Mouse (Mus musculus) embryonic facial prominence, embryonic 11.5 days (tissue): Measurements from ENCODE around the gene Psma5. TPM values are rescaled to one million over a fixed set of nuclear protein-coding genes. Genes with fewer than 3 reads are reported as not detected.

Experiments
- ATAC-seq: fragments of 200-750 bp; cut with Nextera tagmentation; replicated peaks from 2 replicates; pipeline ENCODE4 v1.8.0; 2017; ENCODE audit warnings: low read depth; ENCODE audit not compliant: insufficient number of reproducible peaks, low FRiP score, low TSS enrichment
- DNase-seq: peaks from one replicate; pipeline ENCODE4 v3.0.0-alpha.2; 2015; ENCODE audit warnings: low spot score
- H3K27ac ChIP-seq: fragments of 300-500 bp; sonication (generic); replicated peaks from 2 replicates; pipeline ENCODE4 v1.5.1; 2014; ENCODE audit warnings: mild to moderate bottlenecking, low read depth, low read length, control low read depth
- H3K27me3 ChIP-seq: fragments of 300-500 bp; sonication (generic); 2 replicates; pipeline ENCODE4 v1.6.1; 2014; ENCODE audit warnings: mild to moderate bottlenecking, low read length, moderate library complexity, mixed read lengths; ENCODE audit not compliant: control insufficient read depth, insufficient read depth
- H3K36me3 ChIP-seq: fragments of 300-500 bp; sonication (generic); replicated peaks from 2 replicates; pipeline ENCODE4 v1.6.1; 2014; ENCODE audit warnings: low read depth, mild to moderate bottlenecking, low read length, moderate library complexity, mixed read lengths; ENCODE audit not compliant: control insufficient read depth, insufficient read depth
- H3K4me1 ChIP-seq: fragments of 300-500 bp; sonication (generic); 2 replicates; pipeline ENCODE4 v1.6.1; 2014; ENCODE audit warnings: low read length, mixed read lengths; ENCODE audit not compliant: control insufficient read depth, insufficient read depth
- H3K4me2 ChIP-seq: fragments of 300-500 bp; sonication (generic); 2 replicates; pipeline ENCODE4 v1.6.1; 2014; ENCODE audit warnings: low read depth, mild to moderate bottlenecking, control low read depth, low read length, moderate library complexity
- H3K4me3 ChIP-seq: fragments of 300-500 bp; sonication (generic); 2 replicates; pipeline ENCODE4 v1.5.1; 2014; ENCODE audit warnings: low read depth, low read length, control low read depth
- H3K9ac ChIP-seq: fragments of 300-500 bp; sonication (generic); replicated peaks from 2 replicates; pipeline ENCODE4 v1.6.1; 2014; ENCODE audit warnings: mild to moderate bottlenecking, control low read depth, low read length
- H3K9me3 ChIP-seq: fragments of 300-500 bp; sonication (generic); replicated peaks from 2 replicates; pipeline ENCODE4 v1.6.1; 2016; ENCODE audit warnings: mild to moderate bottlenecking, low read length, inconsistent platforms, mixed read lengths; ENCODE audit not compliant: control insufficient read depth
- WGBS: fragments of 180-500 bp; shearing (Covaris S2); extraction: QIAGEN DNeasy Blood & Tissue Kit; methylation state at CpG from one replicate; pipeline ENCODE4 v1.1.7; 2014; 5-methylcytosine and 5-hydroxymethylcytosine counted together
- polyA plus RNA-seq: library from polyadenylated mRNA; unstranded; fragments of >200 nt; fragmentation: Nextera tagmentation; extraction: Ambion mirVana; gene quantifications from 2 replicates; pipeline ENCODE4 v1.2.1, GENCODE M21; 2014

Gene Psma5
- 333 and 344 TPM in 2 replicates for polyA plus RNA-seq

DNA sequence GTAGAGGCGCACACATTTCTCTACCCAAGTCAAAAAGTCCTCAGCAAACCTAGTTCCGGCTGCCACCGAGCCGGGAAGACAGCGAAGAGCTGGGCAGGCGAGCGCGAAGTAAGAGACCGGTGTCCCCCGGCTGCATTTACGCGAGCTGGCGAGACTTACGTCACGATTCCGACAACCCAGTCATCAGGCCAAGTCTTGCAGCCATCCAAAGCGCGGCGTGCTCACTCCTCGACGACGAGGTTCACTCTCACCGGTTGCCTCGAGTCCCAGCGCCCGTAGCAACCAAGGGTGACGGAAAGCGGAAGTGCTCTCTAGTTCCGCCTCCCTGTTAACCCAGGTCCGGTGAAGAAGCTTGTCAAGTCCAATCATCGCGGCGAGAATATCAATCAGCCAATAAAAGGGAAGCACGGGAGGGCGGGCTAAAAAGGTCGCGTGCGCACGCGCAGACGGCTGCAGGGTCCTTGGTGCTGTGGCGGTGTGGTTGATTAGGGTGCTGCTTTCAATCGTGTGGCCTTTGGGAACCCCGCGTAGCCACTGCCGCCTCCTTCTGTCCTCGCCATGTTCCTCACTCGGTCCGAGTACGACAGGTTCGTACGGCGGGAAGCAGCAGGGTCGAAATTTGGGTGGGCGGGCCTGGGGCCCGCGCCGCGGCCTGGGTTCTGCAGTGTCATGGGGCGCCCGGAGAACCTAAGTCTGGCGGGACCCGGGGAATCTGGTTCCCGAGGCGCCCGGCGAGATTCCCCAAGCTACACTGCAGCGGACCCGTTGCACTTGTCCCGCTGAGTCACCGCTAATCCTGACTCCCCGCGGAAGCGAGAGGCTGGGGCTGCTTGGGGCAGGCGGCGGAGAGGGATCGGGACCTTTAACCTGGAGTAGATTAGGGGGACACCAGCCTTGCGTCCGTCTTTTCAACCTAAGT lies at the start of gene Psma5:
TSS of gene Psma5 (plus strand) at position 208 of the 919 bp plus-strand sequence.
- peak within 1 kb of the TSS; percentile 61 for H3K4me2 ChIP-seq
- H3K9me3 ChIP-seq = no peaks in the 10 kb centered on the region
- H3K9ac ChIP-seq = peak within 1 kb of the TSS; percentile 77
- H3K36me3 ChIP-seq = no peaks in the 10 kb centered on the region
- under 1% methylated on average over 79 of the region's 79 CpGs for WGBS
- H3K27ac ChIP-seq = no peak within 1 kb of the TSS; the same call in 1 of the 2 replicates
- peak; percentile 99 for DNase-seq
- peak within 1 kb of the TSS; percentile 93 for H3K4me3 ChIP-seq
- H3K4me1 ChIP-seq = no peaks in the 10 kb centered on the region
- peak; percentile 99 for ATAC-seq
- H3K27me3 ChIP-seq = no peaks in the 10 kb centered on the region

DNA sequence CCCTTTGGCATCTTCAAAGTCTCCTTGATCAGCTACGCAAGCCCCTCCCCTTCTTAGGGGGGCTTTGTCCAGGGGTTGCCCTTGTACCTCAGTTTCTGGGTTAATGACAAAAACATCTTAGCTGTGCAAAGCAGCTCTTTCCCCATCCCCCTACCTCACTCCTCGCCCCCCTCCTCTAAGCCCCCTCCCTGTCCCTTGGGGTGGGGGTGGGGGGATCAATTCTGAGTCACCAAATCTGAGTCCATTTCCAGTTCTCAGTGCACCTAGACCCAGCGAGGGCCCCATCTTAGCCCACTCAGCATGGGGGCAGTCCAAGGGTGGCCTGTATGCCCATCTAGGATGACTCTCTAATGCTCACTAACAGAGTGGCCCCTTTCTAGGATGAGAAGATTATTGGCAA lies 47.7 kb upstream of the Psma5 start:
- Histone ChIP-seq H3K9me3 (no peaks in the 10 kb centered on the region), H3K27me3 (no peaks in the 10 kb centered on the region), H3K27ac (no peak overlapping the region), H3K36me3 (no peaks in the 10 kb centered on the region; the same call in none of the 2 replicates), H3K4me3 (peak overlapping the region; percentile 66), H3K9ac (peak overlapping the region; percentile 86), H3K4me1 (peaks cover 4% of the 10 kb centered on the region), H3K4me2 (peak overlapping the region; percentile 70)
- ATAC-seq = no peak
- WGBS = 58% methylated on average over 3 of the region's 3 CpGs
- no peak for DNase-seq

DNA sequence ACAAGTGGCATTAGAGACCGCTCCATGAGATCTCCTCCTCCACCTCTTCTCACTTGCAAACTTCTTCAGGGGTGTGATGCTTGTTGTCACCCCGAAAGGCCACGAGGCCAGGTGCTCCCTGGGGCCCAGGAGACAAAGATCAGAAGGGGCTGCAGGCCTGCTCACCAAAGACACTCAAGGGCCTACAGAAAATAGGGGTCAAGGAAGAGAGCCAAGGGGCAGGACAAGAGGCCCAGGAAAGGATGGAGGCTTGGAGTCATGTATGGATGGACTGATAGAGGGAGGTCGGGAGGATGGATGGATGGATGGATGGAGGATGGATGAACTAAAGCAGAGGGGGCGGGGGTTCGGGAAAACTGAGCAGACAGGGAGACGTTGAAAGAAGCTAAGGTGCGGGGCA lies 47.2 kb upstream of the Psma5 start:
- no peaks in the 10 kb centered on the region for H3K9me3 ChIP-seq
- H3K36me3 ChIP-seq = no peaks in the 10 kb centered on the region; the same call in none of the 2 replicates
- H3K27me3 ChIP-seq = no peaks in the 10 kb centered on the region
- H3K4me1 ChIP-seq = peaks cover 4% of the 10 kb centered on the region
- ATAC-seq = peak; percentile 4; the same call in 1 of the 2 replicates
- H3K4me2 ChIP-seq = peak overlapping the region; percentile 70
- no peak for DNase-seq
- peak overlapping the region; percentile 86 for H3K9ac ChIP-seq
- 8% methylated on average over 8 of the region's 8 CpGs for WGBS
- peak overlapping the region; percentile 66 for H3K4me3 ChIP-seq
- H3K27ac ChIP-seq = no peak overlapping the region; the same call in 1 of the 2 replicates

DNA sequence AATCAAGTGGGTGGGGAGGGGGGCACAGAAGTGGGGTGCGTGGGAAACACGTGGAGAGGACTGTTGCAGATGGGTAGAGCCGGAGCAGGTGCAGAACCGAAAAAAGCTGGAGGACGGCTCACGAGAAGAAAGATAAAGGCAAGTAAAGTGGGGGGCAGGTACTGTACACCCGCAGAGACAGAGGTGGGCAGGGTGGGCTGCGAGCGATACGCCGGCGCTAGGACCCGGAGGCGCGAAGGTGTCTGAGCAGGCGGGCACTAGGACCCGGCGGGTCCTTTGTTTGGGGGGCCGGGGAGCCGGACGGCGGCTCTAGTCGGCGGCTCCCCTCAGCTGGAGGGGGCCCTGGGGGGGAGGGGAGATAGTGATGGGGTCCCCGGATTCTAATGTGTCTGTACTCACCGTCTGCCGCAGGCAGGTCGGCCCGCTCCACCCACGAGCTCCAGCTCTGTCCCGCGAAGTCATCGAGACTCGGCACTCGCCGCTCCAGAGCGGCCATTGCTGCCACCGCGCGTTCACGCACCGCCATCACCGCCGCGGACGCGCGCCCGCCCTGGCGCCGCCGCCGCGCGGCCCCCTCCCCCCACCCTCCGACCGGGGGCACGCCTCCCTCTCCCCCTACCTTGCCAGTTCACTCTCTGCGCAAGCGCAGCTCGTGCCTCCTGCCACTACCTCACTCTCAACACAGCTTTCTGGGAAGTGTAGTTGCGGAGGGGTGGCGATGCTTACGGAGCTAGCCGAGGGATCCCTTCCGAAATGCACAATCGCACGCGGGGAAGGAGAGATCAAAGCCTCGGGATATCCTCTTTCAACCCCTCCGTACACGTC lies 46.6 kb upstream of the Psma5 start:
- DNase-seq = peak; percentile 98
- Histone ChIP-seq H3K4me1 (peaks cover 4% of the 10 kb centered on the region), H3K4me3 (peak overlapping the region; percentile 66), H3K9ac (peak overlapping the region; percentile 86), H3K27ac (peak overlapping the region; percentile 85), H3K9me3 (no peaks in the 10 kb centered on the region), H3K36me3 (no peaks in the 10 kb centered on the region; the same call in none of the 2 replicates), H3K27me3 (no peaks in the 10 kb centered on the region), H3K4me2 (peak overlapping the region; percentile 70)
- under 1% methylated on average over 58 of the region's 72 CpGs for WGBS
- peak; percentile 93 for ATAC-seq

DNA sequence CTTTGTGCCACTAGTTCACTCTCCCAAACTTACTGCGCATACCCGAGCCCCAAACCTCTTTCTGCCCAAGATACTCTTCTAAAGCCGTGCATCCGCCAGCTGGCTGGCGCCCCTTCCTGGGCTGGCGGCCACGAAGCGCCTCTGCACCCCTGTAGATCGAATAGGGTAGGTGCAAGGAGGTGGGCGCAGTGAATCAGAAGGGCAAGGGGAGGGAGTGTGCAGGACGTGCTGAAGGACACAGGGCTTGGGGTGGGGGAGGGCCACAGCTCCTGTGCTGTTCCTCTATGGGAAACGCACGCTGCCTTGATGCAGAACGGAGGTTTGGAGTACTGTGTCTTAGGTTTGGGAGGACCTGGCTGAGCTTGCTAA lies 46.0 kb upstream of the Psma5 start, which contains the start of gene Atxn7l2:
TSS of gene Atxn7l2 (minus strand) at position 164 of the 369 bp plus-strand sequence.
- peak; percentile 85 for ATAC-seq
- Histone ChIP-seq H3K4me2 (peak within 1 kb of the TSS; percentile 70), H3K4me3 (peak within 1 kb of the TSS; percentile 66), H3K27me3 (no peaks in the 10 kb centered on the region), H3K36me3 (no peaks in the 10 kb centered on the region; the same call in 1 of the 2 replicates), H3K4me1 (peaks cover 4% of the 10 kb centered on the region), H3K9ac (peak within 1 kb of the TSS; percentile 86), H3K27ac (peak within 1 kb of the TSS; percentile 85), H3K9me3 (no peaks in the 10 kb centered on the region)
- DNase-seq = peak; percentile 76
- WGBS = 0% methylated on average over 14 of the region's 14 CpGs

DNA sequence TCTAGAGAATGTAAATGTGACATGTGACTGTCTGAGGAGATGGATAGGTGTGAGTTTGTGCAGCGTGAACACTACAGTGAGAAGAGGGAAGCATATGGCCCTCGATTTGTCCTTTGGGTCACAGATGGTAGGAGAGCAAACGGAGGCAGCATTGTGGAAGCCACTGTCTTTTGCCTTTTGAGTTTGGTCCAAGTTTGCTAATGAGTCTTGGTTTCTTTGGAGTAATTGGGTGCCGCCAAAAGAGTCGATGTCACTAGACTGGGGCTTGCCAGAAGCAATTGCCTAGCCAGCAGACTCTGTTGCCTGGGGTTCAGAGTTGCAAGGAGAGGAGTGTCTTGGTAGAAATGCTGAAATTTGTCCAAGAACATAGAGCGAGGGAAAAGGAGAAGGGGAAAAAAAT lies 44.9 kb upstream of the Psma5 start:
- DNase-seq (no peak), ATAC-seq (no peak)
- WGBS = 87% methylated on average over 6 of the region's 6 CpGs
- H3K4me3 ChIP-seq = no peak overlapping the region
- H3K9ac ChIP-seq = no peak overlapping the region
- H3K4me1 ChIP-seq = peaks cover 4% of the 10 kb centered on the region
- no peak overlapping the region for H3K27ac ChIP-seq
- no peaks in the 10 kb centered on the region for H3K9me3 ChIP-seq
- no peak overlapping the region for H3K4me2 ChIP-seq
- H3K27me3 ChIP-seq = no peaks in the 10 kb centered on the region
- H3K36me3 ChIP-seq = no peaks in the 10 kb centered on the region; the same call in 1 of the 2 replicates

DNA sequence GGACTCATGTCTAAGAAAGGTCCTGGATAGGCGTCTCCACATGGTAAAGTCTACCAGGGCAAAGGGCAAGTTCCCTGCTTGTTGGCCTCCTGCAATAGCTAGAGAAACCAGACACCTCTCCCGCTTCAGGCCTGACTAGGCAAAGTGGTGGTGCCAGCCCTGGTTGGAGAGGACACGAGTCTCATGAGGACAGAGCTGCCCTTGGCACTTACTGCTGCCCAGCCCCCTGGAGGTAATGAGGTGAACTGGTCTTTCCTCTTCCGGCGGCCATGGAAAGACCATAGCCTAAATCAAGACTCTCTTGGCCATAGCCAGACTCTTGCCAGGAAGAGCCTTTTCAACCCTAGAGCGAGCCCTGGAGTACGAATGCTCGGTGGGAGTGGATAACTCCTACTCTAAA lies 44.3 kb upstream of the Psma5 start:
- Histone ChIP-seq H3K4me1 (peaks cover 4% of the 10 kb centered on the region), H3K4me2 (no peak overlapping the region), H3K27me3 (no peaks in the 10 kb centered on the region), H3K9me3 (no peaks in the 10 kb centered on the region), H3K4me3 (no peak overlapping the region), H3K9ac (no peak overlapping the region), H3K27ac (no peak overlapping the region), H3K36me3 (no peaks in the 10 kb centered on the region)
- no peak for ATAC-seq
- 79% methylated on average over 8 of the region's 8 CpGs for WGBS
- no peak for DNase-seq
